Mouse (Mus musculus) stomach, embryonic 16.5 days (tissue): ENCODE measurements around the gene Dtx2. TPM values are rescaled to one million over a fixed set of nuclear protein-coding genes. Genes with fewer than 3 reads are reported as not detected.

Experiments
- ATAC-seq: fragments of 200-750 bp; cut with Nextera tagmentation; 2 replicates; pipeline ENCODE4 v1.8.0; 2017; ENCODE audit warnings: moderate number of reproducible peaks, moderate TSS enrichment; ENCODE audit not compliant: insufficient read depth, low FRiP score
- H3K27ac ChIP-seq: fragments of 300-500 bp; sonication (generic); 2 replicates; pipeline ENCODE4 v1.5.1; 2014; ENCODE audit warnings: low read length
- H3K27me3 ChIP-seq: fragments of 300-500 bp; sonication (generic); 2 replicates; pipeline ENCODE4 v1.6.1; 2014; ENCODE audit warnings: low read length, control low read depth, mixed read lengths; ENCODE audit not compliant: control insufficient read depth, insufficient read depth
- H3K36me3 ChIP-seq: fragments of 300-500 bp; sonication (generic); 2 replicates; pipeline ENCODE4 v1.6.1; 2014; ENCODE audit warnings: low read length; ENCODE audit not compliant: control insufficient read depth, insufficient read depth
- H3K4me1 ChIP-seq: fragments of 300-500 bp; sonication (generic); 2 replicates; pipeline ENCODE4 v1.6.1; 2014; ENCODE audit warnings: low read length, control low read depth, mixed read lengths; ENCODE audit not compliant: control insufficient read depth, insufficient read depth
- H3K4me2 ChIP-seq: fragments of 300-500 bp; sonication (generic); 2 replicates; pipeline ENCODE4 v1.6.1; 2014; ENCODE audit warnings: low read depth, low read length, mixed read lengths
- H3K4me3 ChIP-seq: fragments of 300-500 bp; sonication (generic); replicated peaks from 2 replicates; pipeline ENCODE4 v1.5.1; 2014; ENCODE audit warnings: mild to moderate bottlenecking, low read length
- H3K9ac ChIP-seq: fragments of 300-500 bp; sonication (generic); 2 replicates; pipeline ENCODE4 v1.6.1; 2014; ENCODE audit warnings: low read length
- H3K9me3 ChIP-seq: fragments of 300-500 bp; sonication (generic); replicated peaks from 2 replicates; pipeline ENCODE4 v1.6.1; 2016; ENCODE audit warnings: low read length, control low read depth; ENCODE audit not compliant: control insufficient read depth
- WGBS: fragments of 180-500 bp; shearing (Covaris S2); extraction: QIAGEN DNeasy Blood & Tissue Kit; methylation state at CpG from one replicate; pipeline ENCODE4 v1.1.7; 2014; 5-methylcytosine and 5-hydroxymethylcytosine counted together
- polyA plus RNA-seq: library from polyadenylated mRNA; unstranded; fragments of >200 nt; fragmentation: Nextera tagmentation; extraction: Ambion mirVana; gene quantifications from 2 replicates; pipeline ENCODE4 v1.2.1, GENCODE M21; 2015

The Dtx2 gene
- polyA plus RNA-seq, 1 experiment from 2014 or later = 24.5 TPM

GRCm38 (mm10) chr5:135966866-135967265 lies 27.7 kb upstream of the Dtx2 start:
- WGBS = 64% methylated on average over 9 of the region's 9 CpGs
- no peak for ATAC-seq
- H3K9me3 ChIP-seq = no peaks in the 10 kb centered on the region
- H3K36me3 ChIP-seq = no peaks in the 10 kb centered on the region
- H3K4me2 ChIP-seq = no peak overlapping the region
- H3K4me1 ChIP-seq = peaks cover 9% of the 10 kb centered on the region
- H3K9ac ChIP-seq = no peak overlapping the region
- H3K4me3 ChIP-seq = no peak overlapping the region
- no peaks in the 10 kb centered on the region for H3K27me3 ChIP-seq
- H3K27ac ChIP-seq = no peak overlapping the region

- H3K9ac ChIP-seq = no peak overlapping the region
- no peaks in the 10 kb centered on the region for H3K36me3 ChIP-seq
- no peak for ATAC-seq
- WGBS = 61% methylated on average over 1 of the region's 1 CpGs
- H3K4me2 ChIP-seq = no peak overlapping the region
- H3K4me3 ChIP-seq = no peak overlapping the region
- peaks cover 7% of the 10 kb centered on the region; the same call in 1 of the 2 replicates for H3K4me1 ChIP-seq
- no peak overlapping the region for H3K27ac ChIP-seq
- H3K9me3 ChIP-seq = no peaks in the 10 kb centered on the region
- H3K27me3 ChIP-seq = no peaks in the 10 kb centered on the region
Measured at GRCm38 (mm10) chr5:135968781-135969180, 25.8 kb upstream of the Dtx2 start.

GRCm38 (mm10) chr5:135970247-135970646 lies 24.4 kb upstream of the Dtx2 start:
- no peak for ATAC-seq
- no peaks in the 10 kb centered on the region for H3K36me3 ChIP-seq
- no peak overlapping the region for H3K4me2 ChIP-seq
- H3K4me3 ChIP-seq = no peak overlapping the region
- H3K9ac ChIP-seq = no peak overlapping the region
- 0 out of 2 replicates have a peak, but pooled peaks cover 4% of the 10 kb centered on the region for H3K4me1 ChIP-seq
- no peaks in the 10 kb centered on the region for H3K27me3 ChIP-seq
- no peak overlapping the region for H3K27ac ChIP-seq
- 66% methylated on average over 6 of the region's 6 CpGs for WGBS
- H3K9me3 ChIP-seq = no peaks in the 10 kb centered on the region

- Histone ChIP-seq H3K4me2 (no peak overlapping the region), H3K4me3 (no peak overlapping the region), H3K36me3 (no peaks in the 10 kb centered on the region), H3K9me3 (no peaks in the 10 kb centered on the region), H3K27me3 (no peaks in the 10 kb centered on the region), H3K4me1 (no peaks in the 10 kb centered on the region), H3K9ac (no peak overlapping the region), H3K27ac (no peak overlapping the region)
- no peak for ATAC-seq
- 78% methylated on average over 7 of the region's 7 CpGs for WGBS
Measured at GRCm38 (mm10) chr5:135971876-135972275, 22.7 kb upstream of the Dtx2 start.

- H3K4me3 ChIP-seq = no peak within 1 kb of the TSS
- H3K4me1 ChIP-seq = no peaks in the 10 kb centered on the region
- WGBS = 15% methylated on average over 9 of the region's 9 CpGs
- no peak for ATAC-seq
- H3K9me3 ChIP-seq = no peaks in the 10 kb centered on the region
- no peaks in the 10 kb centered on the region for H3K36me3 ChIP-seq
- H3K9ac ChIP-seq = no peak within 1 kb of the TSS
- no peak within 1 kb of the TSS for H3K4me2 ChIP-seq
- no peaks in the 10 kb centered on the region for H3K27me3 ChIP-seq
- no peak within 1 kb of the TSS for H3K27ac ChIP-seq
Measured at GRCm38 (mm10) chr5:135974365-135974764, 20.2 kb upstream of the Dtx2 start, which contains the start of gene Ssc4d. TSS of gene Ssc4d (minus strand) at chr5:135974531.

GRCm38 (mm10) chr5:135975893-135976668 lies 18.5 kb upstream of the Dtx2 start:
- no peak for ATAC-seq
- Histone ChIP-seq H3K9ac (no peak overlapping the region), H3K4me3 (no peak overlapping the region), H3K27ac (no peak overlapping the region), H3K4me1 (no peaks in the 10 kb centered on the region), H3K27me3 (no peaks in the 10 kb centered on the region), H3K4me2 (no peak overlapping the region), H3K36me3 (no peaks in the 10 kb centered on the region), H3K9me3 (no peaks in the 10 kb centered on the region)
- 87% methylated on average over 8 of the region's 8 CpGs for WGBS

- no peak overlapping the region for H3K9ac ChIP-seq
- no peak for ATAC-seq
- H3K27ac ChIP-seq = no peak overlapping the region
- no peaks in the 10 kb centered on the region for H3K36me3 ChIP-seq
- H3K4me2 ChIP-seq = no peak overlapping the region
- no peaks in the 10 kb centered on the region for H3K27me3 ChIP-seq
- no peaks in the 10 kb centered on the region for H3K9me3 ChIP-seq
- no peak overlapping the region for H3K4me3 ChIP-seq
- WGBS = 72% methylated on average over 5 of the region's 5 CpGs
- H3K4me1 ChIP-seq = no peaks in the 10 kb centered on the region
Measured at GRCm38 (mm10) chr5:135979381-135979780, 15.2 kb upstream of the Dtx2 start.

- Histone ChIP-seq H3K36me3 (no peaks in the 10 kb centered on the region), H3K27me3 (no peaks in the 10 kb centered on the region), H3K9me3 (no peaks in the 10 kb centered on the region), H3K27ac (no peak within 1 kb of the TSS), H3K4me2 (no peak within 1 kb of the TSS), H3K4me1 (no peaks in the 10 kb centered on the region), H3K4me3 (no peak within 1 kb of the TSS), H3K9ac (no peak within 1 kb of the TSS)
- no peak for ATAC-seq
- 67% methylated on average over 8 of the region's 8 CpGs for WGBS
Measured at GRCm38 (mm10) chr5:135979904-135980303, 14.7 kb upstream of the Dtx2 start, which contains the start of gene Zp3. TSS of gene Zp3 (plus strand) at chr5:135980099.

- Histone ChIP-seq H3K9me3 (no peaks in the 10 kb centered on the region), H3K9ac (no peak overlapping the region), H3K4me3 (no peak overlapping the region), H3K36me3 (no peaks in the 10 kb centered on the region), H3K4me1 (no peaks in the 10 kb centered on the region), H3K27me3 (no peaks in the 10 kb centered on the region), H3K27ac (no peak overlapping the region), H3K4me2 (no peak overlapping the region)
- peak; percentile 40; the same call in 1 of the 2 replicates for ATAC-seq
- 38% methylated on average over 6 of the region's 6 CpGs for WGBS
Measured at GRCm38 (mm10) chr5:135982398-135982797, 12.2 kb upstream of the Dtx2 start.
